Mouse (Mus musculus) CH12.LX (cell line): Measurements from ENCODE around the gene Os9. TPM values are rescaled to one million over a fixed set of nuclear protein-coding genes. Genes with fewer than 3 reads are reported as not detected.

Experiments
- DNase-seq: peaks from one replicate; pipeline ENCODE4 v3.0.0-alpha.2; 2013; ENCODE audit errors: extremely low read depth
- H3K27ac ChIP-seq: 2 replicates; pipeline ENCODE4 v1.5.1; 2012; ENCODE audit warnings: low read depth, mild to moderate bottlenecking, control low read depth, moderate library complexity; ENCODE audit not compliant: insufficient read depth
- H3K27me3 ChIP-seq: replicated peaks from 2 replicates; pipeline ENCODE3; 2012; ENCODE audit warnings: inconsistent platforms
- H3K36me3 ChIP-seq, 2 experiments: replicated peaks in 1 of 2; 2 replicates each; pipeline versions ENCODE3 to v1.6.1; 2012; ENCODE audit warnings: inconsistent platforms in 1 of 2, low read length in 1 of 2, mild to moderate bottlenecking in 1 of 2, mixed read lengths in 1 of 2, moderate library complexity in 1 of 2; ENCODE audit not compliant: control insufficient read depth in 1 of 2, insufficient read depth in 1 of 2
- H3K4me1 ChIP-seq, 2 experiments: 2 replicates each; pipeline ENCODE4 v1.6.1; 2012; ENCODE audit warnings: inconsistent platforms in 1 of 2, moderate library complexity in 1 of 2; ENCODE audit not compliant: insufficient read depth in 2 of 2, control insufficient read depth in 1 of 2
- H3K4me2 ChIP-seq: 2 replicates; pipeline ENCODE4 v1.6.1; 2012; ENCODE audit warnings: low read depth, mild to moderate bottlenecking, control low read depth; ENCODE audit not compliant: poor library complexity, insufficient read depth, severe bottlenecking
- H3K4me3 ChIP-seq, 3 experiments: fragments of 150-350 bp in 1 of 3; sonication (generic) in 1 of 3; replicated peaks in 1 of 3; 2 replicates each; pipeline versions ENCODE3 to v1.5.1; 2011 to 2012; ENCODE audit warnings: low read depth in 2 of 3, low read length in 2 of 3, mild to moderate bottlenecking in 2 of 3, moderate library complexity in 2 of 3, control low read depth in 1 of 3, improper control_type of control experiment in 1 of 3, inconsistent platforms in 1 of 3, mixed read lengths in 1 of 3; ENCODE audit not compliant: poor library complexity in 1 of 3
- H3K79me2 ChIP-seq: replicated peaks from 2 replicates; pipeline ENCODE4 v1.6.1; 2012; ENCODE audit warnings: mild to moderate bottlenecking, moderate library complexity; ENCODE audit not compliant: control insufficient read depth, poor library complexity, insufficient read depth, severe bottlenecking; ENCODE audit errors: extremely low read depth
- H3K9ac ChIP-seq: 2 replicates; pipeline ENCODE4 v1.6.1; 2012; ENCODE audit warnings: low read depth, mild to moderate bottlenecking, control low read depth, moderate library complexity; ENCODE audit not compliant: insufficient read depth
- H3K9me3 ChIP-seq: replicated peaks from 2 replicates; pipeline ENCODE3; 2012; ENCODE audit warnings: low read length, inconsistent platforms, mixed read lengths
- CHD1 ChIP-seq: IDR thresholded peaks from 2 replicates; pipeline ENCODE4 v1.6.1; 2012; ENCODE audit warnings: low read depth, low read length, improper control_type of control experiment, inconsistent platforms
- E2F4 ChIP-seq: IDR thresholded peaks from 2 replicates; pipeline ENCODE4 v1.6.1; 2011; ENCODE audit warnings: low read depth, low read length, improper control_type of control experiment; ENCODE audit not compliant: insufficient replicate concordance
- EP300 ChIP-seq: IDR thresholded peaks from 2 replicates; pipeline ENCODE4 v1.6.1; 2011; ENCODE audit warnings: low read length, improper control_type of control experiment
- GABPA ChIP-seq: IDR thresholded peaks from 2 replicates; pipeline ENCODE4 v1.6.1; 2012; ENCODE audit warnings: low read depth, low read length, improper control_type of control experiment, inconsistent platforms; ENCODE audit not compliant: insufficient replicate concordance
- KAT2A ChIP-seq: IDR thresholded peaks from 2 replicates; pipeline ENCODE4 v1.6.1; 2012; ENCODE audit warnings: low read length, improper control_type of control experiment, inconsistent platforms; ENCODE audit not compliant: insufficient replicate concordance
- MEF2A ChIP-seq: IDR thresholded peaks from 2 replicates; pipeline ENCODE4 v1.6.1; 2014; ENCODE audit warnings: low read depth, mild to moderate bottlenecking, inconsistent platforms, low read length, improper control_type of control experiment, borderline replicate concordance
- MXI1 ChIP-seq: IDR thresholded peaks from 2 replicates; pipeline ENCODE4 v1.6.1; 2011; ENCODE audit warnings: mild to moderate bottlenecking, low read depth, low read length, improper control_type of control experiment
- POLR2A ChIP-seq: IDR thresholded peaks from 2 replicates; pipeline ENCODE4 v1.6.1; 2011; ENCODE audit warnings: low read depth, mild to moderate bottlenecking, improper control_type of control experiment, low read length
- SMC3 ChIP-seq: IDR thresholded peaks from 2 replicates; pipeline ENCODE4 v1.6.1; 2011; ENCODE audit warnings: low read depth, low read length, improper control_type of control experiment
- TBP ChIP-seq: conservative IDR thresholded peaks from 2 replicates; pipeline ENCODE4 v1.6.1; 2011; ENCODE audit warnings: low read depth, low read length, improper control_type of control experiment
- ZMIZ1 ChIP-seq: IDR thresholded peaks from 2 replicates; pipeline ENCODE4 v1.6.1; 2012; ENCODE audit warnings: low read depth, mild to moderate bottlenecking, inconsistent platforms, low read length, improper control_type of control experiment
- dilution Hi-C: fragments of 300-500 bp; cut with MboI; formaldehyde crosslinking; loops from 2 replicates; pipeline ENCODE4 v1.14.3; 2020; ENCODE audit warnings: low sequenced_read_pairs; ENCODE audit not compliant: extremely low pct_unique_long_range_greater_than_20kb, extremely low pct_ligation_motif_present
- in situ Hi-C: fragments of 300-500 bp; cut with MboI; formaldehyde crosslinking; loops from 3 replicates; pipeline ENCODE4 v1.14.3; 2019; ENCODE audit warnings: low sequenced_read_pairs, low pct_ligation_motif_present, low pct_unique_long_range_greater_than_20kb, mixed read lengths
- polyA plus RNA-seq: library from polyadenylated mRNA; unstranded; fragments of >175 nt; gene quantifications from 2 replicates; pipeline ENCODE4 v1.2.1, GENCODE M21; 2012; ENCODE audit warnings: low read depth; ENCODE audit not compliant: insufficient read length
- total RNA-seq, 2 experiments: library from RNA; depleted of rRNA; stranded (reverse); fragments of 300-350 nt in 1 of 2; fragments of >200 nt in 1 of 2; gene quantifications; 2 replicates each; pipeline ENCODE4 v1.2.3; 2012 to 2014

Gene Os9
- total and polyA plus RNA-seq, 3 experiments, result 42.8 to 82.7 (median 61.9) TPM

GRCm38 (mm10) chr10:127081996-127082620 is 38.8 kb downstream of the Os9 start:
- Histone ChIP-seq H3K79me2 (peaks cover 3% of the 10 kb centered on the region; the same call in 1 of the 2 replicates), H3K4me1 (peaks cover 0 to 8% of the 10 kb centered on the region in 2 experiments; a peak in 2 of 4 replicates), H3K9ac (no peak overlapping the region), H3K4me3 (no peak overlapping the region), H3K27me3 (no peaks in the 10 kb centered on the region), H3K27ac (no peak overlapping the region), H3K36me3 (peaks cover 55 to 92% of the 10 kb centered on the region in 2 experiments), H3K9me3 (no peaks in the 10 kb centered on the region), H3K4me2 (no peak overlapping the region)
- in situ Hi-C loops, result no loop called here
- dilution Hi-C loops, result no loop called here
- TF ChIP-seq MEF2A, result no peak
- TF ChIP-seq E2F4, result no peak
- no peak for TF ChIP-seq GABPA
- TF ChIP-seq MXI1, result no peak
- no peak for TF ChIP-seq KAT2A
- TF ChIP-seq ZMIZ1, result no peak
- no peak for TF ChIP-seq EP300
- no peak for TF ChIP-seq SMC3
- no peak for DNase-seq

- dilution Hi-C loops, result no loop called here
- Histone ChIP-seq H3K27me3 (no peaks in the 10 kb centered on the region), H3K36me3 (peaks cover 45 to 82% of the 10 kb centered on the region in 2 experiments), H3K9ac (no peak overlapping the region), H3K27ac (no peak overlapping the region), H3K4me1 (peaks cover 2 to 18% of the 10 kb centered on the region in 2 experiments; a peak in 3 of 4 replicates), H3K79me2 (peaks cover 9% of the 10 kb centered on the region), H3K9me3 (no peaks in the 10 kb centered on the region), H3K4me2 (no peak overlapping the region), H3K4me3 (no peak overlapping the region)
- in situ Hi-C loops, result no loop called here
- no peak for DNase-seq
- TF ChIP-seq TBP, result no peak
- TF ChIP-seq POLR2A, result no peak
- no peak for TF ChIP-seq CHD1
Observed at GRCm38 (mm10) chr10:127080901-127081780, 39.8 kb downstream of the Os9 start.
